Mouse (Mus musculus): ENCODE measurements at regions not wholly inside any gene's neighbourhood (a gene's known extent, or its start where the extent isn't known, plus 50 kb on each side); places are given as distances from the start of the nearest gene placed in this dataset.

DNA sequence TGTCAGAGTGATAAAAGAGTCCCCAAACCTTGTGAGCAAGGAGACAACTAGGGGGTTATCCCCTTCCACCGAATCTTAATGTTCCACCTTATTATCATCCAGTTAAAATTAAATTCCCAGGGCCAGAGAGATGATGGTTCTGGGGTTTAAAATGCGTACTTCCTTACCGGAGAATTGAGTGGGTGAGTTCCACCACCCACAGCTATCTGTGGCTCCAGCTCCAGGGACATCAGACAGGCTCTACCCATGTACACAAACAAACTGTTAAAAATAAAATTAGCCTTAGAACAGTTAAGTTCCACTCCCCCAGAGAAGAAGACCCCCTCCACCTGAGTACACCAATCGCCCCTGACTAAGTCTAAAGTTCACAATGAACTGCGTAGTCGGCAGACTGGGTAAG lies 52.0 kb upstream of the Mgat5 start:
- 72% methylated on average over 6 of the region's 6 CpGs for WGBS

GRCm38 (mm10) chr1:127135521-127135920 lies 69.3 kb upstream of the Mgat5 start:
- H3K4me3 ChIP-seq, result no peak overlapping the region
- ATAC-seq (ENCODE audit: low FRiP score, low read depth), result no peak
- no peaks in the 10 kb centered on the region for H3K36me3 ChIP-seq
- H3K9ac ChIP-seq, result no peak overlapping the region
- H3K27me3 ChIP-seq, result no peaks in the 10 kb centered on the region
- WGBS, result 63% methylated on average over 4 of the region's 4 CpGs
- no peak overlapping the region for H3K27ac ChIP-seq
- no peaks in the 10 kb centered on the region for H3K4me1 ChIP-seq
- H3K4me2 ChIP-seq (replicated peaks), result no peak overlapping the region
- no peaks in the 10 kb centered on the region; the same call in 1 of the 2 replicates for H3K9me3 ChIP-seq

More for the DNA sequence above, 52.0 kb upstream of the Mgat5 start:
- no peaks in the 10 kb centered on the region for H3K27me3 ChIP-seq
- ATAC-seq (ENCODE audit: low FRiP score, low read depth), result no peak
- H3K4me3 ChIP-seq, result no peak overlapping the region
- H3K9me3 ChIP-seq, result no peaks in the 10 kb centered on the region
- H3K4me1 ChIP-seq, result no peaks in the 10 kb centered on the region
- H3K4me2 ChIP-seq (replicated peaks), result no peak overlapping the region
- H3K36me3 ChIP-seq, result no peaks in the 10 kb centered on the region
- H3K27ac ChIP-seq, result no peak overlapping the region
- H3K9ac ChIP-seq, result no peak overlapping the region

GRCm38 (mm10) chr1:127131871-127132270 lies 72.9 kb upstream of the Mgat5 start:
- Histone ChIP-seq H3K4me2 (replicated peaks) (no peak overlapping the region), H3K27ac (no peak overlapping the region), H3K27me3 (no peaks in the 10 kb centered on the region), H3K9me3 (no peaks in the 10 kb centered on the region; the same call in 1 of the 2 replicates), H3K4me3 (no peak overlapping the region), H3K36me3 (no peaks in the 10 kb centered on the region), H3K9ac (no peak overlapping the region), H3K4me1 (no peaks in the 10 kb centered on the region)
- WGBS, result 83% methylated on average over 5 of the region's 5 CpGs
- no peak for ATAC-seq (ENCODE audit: low FRiP score, low read depth)

- no peaks in the 10 kb centered on the region for H3K4me1 ChIP-seq
- H3K4me3 ChIP-seq, result no peak overlapping the region
- no peak overlapping the region for H3K4me2 ChIP-seq (replicated peaks)
- 89% methylated on average over 5 of the region's 5 CpGs for WGBS
- H3K9ac ChIP-seq, result no peak overlapping the region
- ATAC-seq (ENCODE audit: low FRiP score, low read depth), result no peak
- H3K27me3 ChIP-seq, result no peaks in the 10 kb centered on the region
- no peak overlapping the region for H3K27ac ChIP-seq
- no peaks in the 10 kb centered on the region for H3K9me3 ChIP-seq
- H3K36me3 ChIP-seq, result no peaks in the 10 kb centered on the region
These were observed 80.0 kb upstream of the Mgat5 start for GRCm38 (mm10) chr1:127124862-127125261.

DNA sequence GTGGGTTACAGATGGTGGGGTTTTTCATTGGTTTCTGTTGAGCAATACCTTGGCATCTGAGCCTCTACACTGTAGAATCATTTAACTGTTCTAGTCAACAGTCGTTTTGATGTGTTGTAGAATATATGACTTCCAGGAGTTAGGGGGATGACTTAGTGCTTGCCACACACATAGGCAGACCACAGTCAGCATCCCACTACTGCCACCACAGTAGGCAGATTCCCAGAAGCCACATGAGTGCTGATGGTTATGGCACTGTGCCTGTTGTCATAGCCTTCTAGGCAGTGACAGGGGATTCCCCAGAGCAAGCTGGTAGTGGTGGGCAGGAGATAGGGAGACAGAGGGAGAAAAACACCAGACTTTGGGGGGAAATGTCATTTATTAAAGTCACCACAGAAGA lies 86.8 kb upstream of the Mgat5 start:
- H3K27ac ChIP-seq, result no peak overlapping the region
- no peak overlapping the region for H3K4me2 ChIP-seq (replicated peaks)
- 61% methylated on average over 1 of the region's 1 CpGs for WGBS
- no peaks in the 10 kb centered on the region for H3K4me1 ChIP-seq
- H3K9me3 ChIP-seq, result peaks cover 8% of the 10 kb centered on the region; the same call in 1 of the 2 replicates
- ATAC-seq (ENCODE audit: low FRiP score, low read depth), result no peak
- H3K9ac ChIP-seq, result no peak overlapping the region
- H3K27me3 ChIP-seq, result no peaks in the 10 kb centered on the region
- H3K36me3 ChIP-seq, result no peaks in the 10 kb centered on the region
- no peak overlapping the region for H3K4me3 ChIP-seq

- Histone ChIP-seq H3K27me3 (no peaks in the 10 kb centered on the region), H3K27ac (no peak overlapping the region), H3K36me3 (no peaks in the 10 kb centered on the region), H3K4me1 (0 out of 2 replicates have a peak, but pooled peaks cover 4% of the 10 kb centered on the region), H3K9ac (no peak overlapping the region), H3K4me2 (replicated peaks) (no peak overlapping the region), H3K4me3 (no peak overlapping the region), H3K9me3 (no peaks in the 10 kb centered on the region)
- no peak for ATAC-seq (ENCODE audit: low FRiP score, low read depth)
- WGBS, result 71% methylated on average over 5 of the region's 5 CpGs
These were observed 97.3 kb upstream of the Mgat5 start for GRCm38 (mm10) chr1:127107485-127107884.

- WGBS, result 67% methylated on average over 8 of the region's 8 CpGs
These were observed 99.0 kb upstream of the Mgat5 start for GRCm38 (mm10) chr1:127105861-127106260.

DNA sequence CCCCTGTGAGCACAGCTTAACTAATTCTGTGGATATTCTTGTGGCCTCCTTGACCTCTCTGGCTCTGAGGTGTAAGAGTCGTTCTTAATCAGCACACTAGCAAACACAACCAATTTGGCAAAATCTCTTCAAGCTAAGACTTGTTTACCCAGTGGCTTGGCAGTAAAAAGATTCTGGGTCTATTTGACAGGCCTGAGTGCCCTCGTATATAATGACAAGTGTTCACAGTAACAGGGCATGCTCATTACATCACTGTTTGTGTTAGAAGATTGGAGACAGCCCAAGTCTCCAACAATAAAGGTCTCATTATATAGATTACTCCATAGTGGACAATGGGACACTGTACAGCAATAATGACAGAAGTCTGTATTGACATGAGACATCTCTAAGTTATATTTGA lies 101.2 kb upstream of the Mgat5 start:
- no peaks in the 10 kb centered on the region for H3K27me3 ChIP-seq
- H3K4me2 ChIP-seq (replicated peaks), result no peak overlapping the region
- H3K4me3 ChIP-seq, result no peak overlapping the region
- no peak for ATAC-seq (ENCODE audit: low FRiP score, low read depth)
- WGBS, result 43% methylated on average over 2 of the region's 2 CpGs
- H3K36me3 ChIP-seq, result no peaks in the 10 kb centered on the region
- no peak overlapping the region for H3K27ac ChIP-seq
- 0 out of 2 replicates have a peak, but pooled peaks cover 5% of the 10 kb centered on the region for H3K9me3 ChIP-seq
- 0 out of 2 replicates have a peak, but pooled peaks cover 4% of the 10 kb centered on the region for H3K4me1 ChIP-seq
- no peak overlapping the region for H3K9ac ChIP-seq

More at GRCm38 (mm10) chr1:127105861-127106260, 99.0 kb upstream of the Mgat5 start:
- H3K4me3 ChIP-seq, result no peak overlapping the region
- H3K36me3 ChIP-seq, result no peaks in the 10 kb centered on the region
- H3K4me1 ChIP-seq, result 0 out of 2 replicates have a peak, but pooled peaks cover 4% of the 10 kb centered on the region
- H3K9ac ChIP-seq, result no peak overlapping the region
- H3K27me3 ChIP-seq, result no peaks in the 10 kb centered on the region
- no peak overlapping the region for H3K27ac ChIP-seq
- ATAC-seq (ENCODE audit: low FRiP score, low read depth), result no peak
- H3K4me2 ChIP-seq (replicated peaks), result no peak overlapping the region
- H3K9me3 ChIP-seq, result 0 out of 2 replicates have a peak, but pooled peaks cover 5% of the 10 kb centered on the region

GRCm38 (mm10) chr1:127098871-127099420 lies 105.9 kb upstream of the Mgat5 start:
- Histone ChIP-seq H3K36me3 (no peaks in the 10 kb centered on the region), H3K4me2 (replicated peaks) (no peak overlapping the region), H3K9me3 (0 out of 2 replicates have a peak, but pooled peaks cover 5% of the 10 kb centered on the region), H3K9ac (no peak overlapping the region), H3K27me3 (no peaks in the 10 kb centered on the region), H3K4me1 (0 out of 2 replicates have a peak, but pooled peaks cover under 1% of the 10 kb centered on the region), H3K27ac (no peak overlapping the region), H3K4me3 (no peak overlapping the region)
- no peak for ATAC-seq (ENCODE audit: low FRiP score, low read depth)

- no peak overlapping the region for H3K4me3 ChIP-seq
- no peak overlapping the region for H3K27ac ChIP-seq
- H3K9me3 ChIP-seq, result peaks cover 4% of the 10 kb centered on the region; the same call in 1 of the 2 replicates
- no peaks in the 10 kb centered on the region for H3K27me3 ChIP-seq
- no peak overlapping the region for H3K4me2 ChIP-seq (replicated peaks)
- H3K9ac ChIP-seq, result no peak overlapping the region
- ATAC-seq (ENCODE audit: low FRiP score, low read depth), result no peak
- H3K36me3 ChIP-seq, result no peaks in the 10 kb centered on the region
- H3K4me1 ChIP-seq, result no peaks in the 10 kb centered on the region
These were observed 117.2 kb upstream of the Mgat5 start for GRCm38 (mm10) chr1:127087616-127088015.

GRCm38 (mm10) chr1:127085988-127086387 lies 118.8 kb upstream of the Mgat5 start:
- Histone ChIP-seq H3K27me3 (no peaks in the 10 kb centered on the region), H3K27ac (no peak overlapping the region), H3K4me2 (replicated peaks) (no peak overlapping the region), H3K4me1 (no peaks in the 10 kb centered on the region), H3K4me3 (no peak overlapping the region), H3K36me3 (no peaks in the 10 kb centered on the region), H3K9me3 (peaks cover 4% of the 10 kb centered on the region; the same call in 1 of the 2 replicates), H3K9ac (no peak overlapping the region)
- no peak for ATAC-seq (ENCODE audit: low FRiP score, low read depth)
- WGBS, result 84% methylated on average over 4 of the region's 4 CpGs

DNA sequence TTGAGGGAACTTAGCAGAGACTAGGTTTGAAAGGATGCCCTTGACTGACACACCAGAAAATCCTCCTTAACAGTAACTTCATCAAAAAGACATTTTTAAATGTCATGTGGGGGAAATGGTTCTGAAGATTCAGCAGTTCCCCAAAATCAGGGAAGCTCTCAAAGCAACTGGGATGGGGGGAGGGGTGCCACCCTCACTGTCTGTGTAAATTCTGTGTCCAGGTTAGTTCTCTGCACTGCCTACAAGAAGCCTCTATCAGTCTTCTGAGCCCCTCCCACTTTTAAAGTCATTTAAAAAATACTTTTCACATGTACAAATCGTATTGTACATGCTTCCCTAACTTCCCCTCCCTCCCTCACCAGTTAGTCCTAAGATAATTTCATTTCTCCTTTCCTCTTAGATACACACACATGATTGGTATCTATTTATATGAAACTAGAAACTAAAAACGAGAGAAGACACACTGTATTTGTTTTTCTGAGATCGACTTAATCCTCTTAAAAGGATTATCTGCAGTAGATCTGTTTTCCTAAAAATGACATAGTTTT lies 121.0 kb upstream of the Mgat5 start:
- H3K27me3 ChIP-seq, result no peaks in the 10 kb centered on the region
- no peak overlapping the region for H3K4me3 ChIP-seq
- 61% methylated on average over 3 of the region's 3 CpGs for WGBS
- H3K9me3 ChIP-seq, result peaks cover 4% of the 10 kb centered on the region; the same call in 1 of the 2 replicates
- no peak overlapping the region for H3K4me2 ChIP-seq (replicated peaks)
- no peak overlapping the region for H3K27ac ChIP-seq
- no peaks in the 10 kb centered on the region for H3K4me1 ChIP-seq
- no peak for ATAC-seq (ENCODE audit: low FRiP score, low read depth)
- H3K9ac ChIP-seq, result no peak overlapping the region
- no peaks in the 10 kb centered on the region for H3K36me3 ChIP-seq

DNA sequence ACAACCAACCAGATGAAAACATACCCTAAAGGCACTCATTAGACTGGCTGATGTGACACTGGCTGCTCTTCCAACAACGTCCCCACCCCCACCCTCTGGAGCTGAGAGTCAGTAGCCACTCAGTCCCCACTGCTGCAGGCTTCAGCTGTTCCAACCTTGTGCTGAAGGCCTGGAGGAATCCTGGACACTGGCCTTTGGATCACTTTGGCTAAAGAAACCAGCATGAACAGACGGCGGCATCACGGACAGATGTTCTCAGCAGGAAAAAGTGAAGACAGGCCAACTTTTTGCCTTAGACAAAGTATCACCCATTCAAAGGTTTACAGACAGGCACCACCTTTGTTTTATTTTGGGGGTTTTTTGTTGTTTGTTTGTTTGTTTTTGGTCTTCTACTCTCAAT lies 125.8 kb upstream of the Mgat5 start:
- H3K9me3 ChIP-seq, result peaks cover 4% of the 10 kb centered on the region; the same call in 1 of the 2 replicates
- no peak overlapping the region for H3K4me2 ChIP-seq (replicated peaks)
- no peaks in the 10 kb centered on the region for H3K27me3 ChIP-seq
- no peaks in the 10 kb centered on the region for H3K4me1 ChIP-seq
- H3K4me3 ChIP-seq, result no peak overlapping the region
- WGBS, result 65% methylated on average over 4 of the region's 4 CpGs
- no peaks in the 10 kb centered on the region for H3K36me3 ChIP-seq
- no peak overlapping the region for H3K9ac ChIP-seq
- ATAC-seq (ENCODE audit: low FRiP score, low read depth), result no peak
- no peak overlapping the region for H3K27ac ChIP-seq
